ENCODE assay signal across 9 mouse cellular contexts in genomic region chr6:136847790-136848189, GRCm38 (mm10). TPM values are rescaled to one million over a fixed set of nuclear protein-coding genes. Genes with fewer than 3 reads are reported as not detected.
DNase-seq lines count a peak whose midpoint lies in the region; ATAC-seq and TF ChIP-seq lines count a peak whose summit lies in the region.
"Had no signal": no experiment of that assay in that cellular context is flagged by ENCODE, and none has a peak within 500 bp of the region (broad histone marks: within the 10 kb centered on the region; RNA-seq: fewer than 3 reads in every experiment).

No protein-coding gene starts in this region.

- H3K9ac ChIP-seq in neural tube, embryonic 15.5 days (replicated peaks): no peak overlapping the region

- peak; percentile 61; the same call in 1 of the 2 replicates for TF ChIP-seq CTCF in spleen, adult 2 months (IDR thresholded peaks at IDR 0.05; ENCODE audit: extremely low read depth, insufficient read depth, insufficient read length, insufficient replicate concordance)

- H3K27me3 ChIP-seq in neural tube, embryonic 15.5 days (replicated peaks): no peaks in the 10 kb centered on the region
- no peaks in the 10 kb centered on the region for H3K27me3 ChIP-seq in spleen, adult 2 months (ENCODE audit: control insufficient read depth, insufficient read depth, low read length)

- no peak overlapping the region for H3K4me3 ChIP-seq in neural tube, embryonic 15.5 days (replicated peaks)
- H3K4me3 ChIP-seq in spleen, adult 2 months (ENCODE audit: extremely low read depth, insufficient read depth, insufficient read length): no peak overlapping the region

- no peaks in the 10 kb centered on the region for H3K36me3 ChIP-seq in neural tube, embryonic 15.5 days
- no peaks in the 10 kb centered on the region for H3K36me3 ChIP-seq in spleen, adult 2 months (ENCODE audit: control insufficient read depth, insufficient read depth, low read length)

- no peaks in the 10 kb centered on the region for H3K9me3 ChIP-seq in neural tube, embryonic 15.5 days (replicated peaks)

- no peak overlapping the region for H3K4me2 ChIP-seq in neural tube, embryonic 15.5 days

- ATAC-seq in neural tube, embryonic 15.5 days (ENCODE audit: low FRiP score): no peak
- ATAC-seq in inflammation-experienced regulatory T-cells, adult 6 months: peak; percentile 43

- peak; percentile 22 to 37 for DNase-seq in cerebellum, adult 18-20 months
- DNase-seq in cerebellum, adult 11-12 months: no peak
- peak; percentile 49 for DNase-seq in neural tube, embryonic 10.5 days (ENCODE audit: extremely low spot score, low spot score)
- DNase-seq in cerebellum, postnatal 36 days: peak; percentile 7 to 31
- DNase-seq in lung, adult 18-20 months: peak; percentile 53 to 62
- peak in 1 of 2 experiments; percentile 61 for DNase-seq in spleen, adult 2 months (ENCODE audit: low read depth in 1 of 2, low spot score in 2 of 2)

- no peak overlapping the region for H3K27ac ChIP-seq in neural tube, embryonic 15.5 days (replicated peaks)
- no peak overlapping the region for H3K27ac ChIP-seq in spleen, adult 2 months (ENCODE audit: insufficient read depth, low read length)

- TF ChIP-seq POLR2A in spleen, adult 2 months (IDR thresholded peaks at IDR 0.05; ENCODE audit: low read depth, low read length): no peak

- WGBS in neural tube, embryonic 15.5 days: 33% methylated on average over 2 of the region's 2 CpGs
- WGBS in spleen, adult 2 months: 17% methylated on average over 2 of the region's 2 CpGs

- H3K4me1 ChIP-seq in neural tube, embryonic 15.5 days: 0 out of 2 replicates have a peak, but pooled peaks cover 2% of the 10 kb centered on the region
- H3K4me1 ChIP-seq in spleen, adult 2 months (ENCODE audit: control insufficient read depth, insufficient read depth, insufficient read length): peaks cover 8% of the 10 kb centered on the region; the same call in 1 of the 2 replicates

RNA-seq across cellular contexts. Expression of gene Art4, which starts 9.7 kb away (rescaled TPM):
- polyA plus RNA-seq in neural tube, embryonic 15.5 days (2015; fragmentation: Nextera tagmentation; extraction: Ambion mirVana): 0.23 and 2.3 TPM in 2 replicates
- 1 to 10 TPM in 2 of 3 experiments, not detected in 1; 1.5 to 2.3 TPM for polyA plus RNA-seq in inflammation-experienced regulatory T-cells, adult 6 months (2017; shearing (Covaris generic))
- 2.5 and 4.8 TPM in 2 replicates for polyA plus RNA-seq in spleen, adult 2 months (2012; rRNA removed)
- polyA plus RNA-seq: C2C12 had no signal

RNA-seq across cellular contexts. Expression of gene Smco3, which starts 12.5 kb away (rescaled TPM):
- 2.5 and 3.0 TPM in 2 replicates for polyA plus RNA-seq in neural tube, embryonic 15.5 days (2015; fragmentation: Nextera tagmentation; extraction: Ambion mirVana)
- polyA plus RNA-seq in inflammation-experienced regulatory T-cells, adult 6 months (2017; shearing (Covaris generic)): under 1 TPM in 1 of 3 experiments, not detected in 2; 0.82 TPM
- polyA plus RNA-seq in spleen, adult 2 months (2012; rRNA removed): not detected in 2 replicates

RNA-seq across cellular contexts. Expression of gene Wbp11, which starts 19.8 kb away (rescaled TPM):
- 71.1 and 80.0 TPM in 2 replicates for polyA plus RNA-seq in neural tube, embryonic 15.5 days (2015; fragmentation: Nextera tagmentation; extraction: Ambion mirVana)
- 10 to 100 TPM; 48.1 to 74.9 (median 72.6) TPM for polyA plus RNA-seq in inflammation-experienced regulatory T-cells, adult 6 months (2017; shearing (Covaris generic))
- polyA plus RNA-seq in spleen, adult 2 months (2012; rRNA removed): 33.5 and 39.5 TPM in 2 replicates

RNA-seq across cellular contexts. Expression of gene BC049715, which starts 20.4 kb away (rescaled TPM):
- 1.5 and 2.8 TPM in 2 replicates for polyA plus RNA-seq in neural tube, embryonic 15.5 days (2015; fragmentation: Nextera tagmentation; extraction: Ambion mirVana)
- polyA plus RNA-seq in inflammation-experienced regulatory T-cells, adult 6 months (2017; shearing (Covaris generic)): 1 to 10 TPM in 1 of 3 experiments, under 1 TPM in 2; 0.44 to 2.3 (median 0.62) TPM
- 0.45 and 0.72 TPM in 2 replicates for polyA plus RNA-seq in spleen, adult 2 months (2012; rRNA removed)

RNA-seq across cellular contexts. Expression of gene Mgp, which starts 27.8 kb away (rescaled TPM):
- polyA plus RNA-seq in neural tube, embryonic 15.5 days (2015; fragmentation: Nextera tagmentation; extraction: Ambion mirVana): 28.4 and 40.1 TPM in 2 replicates
- not detected for polyA plus RNA-seq in inflammation-experienced regulatory T-cells, adult 6 months (2017; shearing (Covaris generic))
- polyA plus RNA-seq in spleen, adult 2 months (2012; rRNA removed): 39.8 and 47.7 TPM in 2 replicates
